Mouse (Mus musculus): ENCODE results near the gene Usf3. TPM values are rescaled to one million over a fixed set of nuclear protein-coding genes. Genes with fewer than 3 reads are reported as not detected.

Usf3 gene
- 4.2 TPM for polyA plus RNA-seq (2017; shearing (Covaris generic))

DNA sequence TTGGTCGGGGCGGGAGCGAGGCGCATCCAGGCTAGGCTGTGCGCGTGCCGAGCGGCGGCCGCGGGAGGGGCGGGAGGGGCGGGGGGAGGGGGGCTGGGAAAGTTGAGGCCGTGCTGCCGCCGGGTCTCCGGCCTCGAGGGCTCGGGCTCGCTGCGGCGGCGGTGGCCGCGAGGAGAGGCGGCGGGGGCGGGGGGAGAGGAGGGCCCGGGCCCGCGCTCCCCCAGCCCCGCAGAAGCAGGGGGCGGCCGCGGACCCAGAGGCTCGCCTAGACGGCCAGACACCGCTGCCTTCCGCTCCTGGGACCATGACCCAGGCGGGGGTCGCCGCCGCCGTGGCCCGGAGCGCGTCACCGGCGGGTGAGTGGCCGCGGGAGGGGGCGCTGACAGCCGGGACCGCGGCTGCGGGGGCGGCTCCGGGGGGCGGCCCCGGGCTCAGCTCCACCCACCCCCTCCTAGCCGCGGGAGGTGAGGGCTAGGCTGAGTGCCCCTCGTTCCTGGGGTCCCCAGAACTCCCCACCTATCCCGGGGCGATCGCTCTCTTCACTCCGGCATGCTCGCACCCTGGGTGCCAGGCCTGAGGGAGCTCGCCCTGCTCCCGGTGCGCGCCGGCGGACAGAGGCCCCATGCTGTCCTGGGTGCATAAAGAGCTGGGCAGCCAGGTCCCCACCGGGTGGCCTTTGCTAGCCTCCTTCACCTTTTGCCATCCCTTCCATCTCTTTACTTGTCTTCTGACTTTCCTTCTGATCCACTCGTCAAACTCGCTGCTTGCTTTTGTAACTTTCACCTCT is at the start of gene Usf3:
TSS of gene Usf3 (plus strand) at position 92 of the 787 bp plus-strand sequence.

DNA sequence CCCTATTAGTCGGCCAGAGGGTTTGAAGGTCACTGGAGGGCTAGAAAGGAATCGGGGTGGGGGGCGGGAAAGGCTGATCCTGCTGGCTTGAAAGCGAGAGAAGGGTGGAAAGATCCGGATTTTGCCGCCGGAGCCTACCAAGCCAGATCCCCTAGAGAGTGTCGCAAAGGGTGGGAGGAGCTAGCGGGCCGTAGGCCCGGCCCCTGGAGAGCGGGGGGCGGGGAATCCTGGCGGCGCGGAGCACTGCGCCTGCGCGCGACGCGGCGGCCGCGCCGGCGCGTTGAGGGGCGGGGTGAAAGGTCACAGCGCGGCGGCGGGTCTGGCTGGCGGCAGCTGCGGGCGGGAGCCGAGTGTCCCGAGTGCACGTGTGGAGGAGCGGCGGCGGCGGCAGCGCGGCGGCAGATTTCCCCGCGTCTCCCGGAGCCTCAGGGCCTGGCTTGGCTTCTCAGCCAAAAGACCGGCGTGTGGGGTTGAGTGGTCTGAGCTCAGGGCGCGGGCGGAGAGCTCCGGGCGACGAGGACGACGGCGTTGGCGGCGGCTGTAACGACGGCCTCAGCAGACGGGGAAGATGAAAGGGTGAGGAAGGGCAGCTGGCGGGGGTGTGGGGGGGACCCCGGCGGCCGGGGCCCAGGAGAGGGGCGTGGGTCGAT is 33.4 kb upstream of the Usf3 start, which contains the start of the genes Atp6v1a and Naa50:
TSS of gene Atp6v1a (minus strand) at position 170 of the 650 bp plus-strand sequence.
TSS of gene Naa50 (plus strand) at position 295 of the 650 bp plus-strand sequence.

Other genes with a start within 250 kb of the Usf3 start
- gene Qtrt2, start 246.4 kb upstream of the Usf3 start, polyA plus RNA-seq (2017; shearing (Covaris generic)), result 24.8 TPM
- 5.0 TPM for gene Zdhhc23, start 193.5 kb upstream of the Usf3 start, polyA plus RNA-seq (2017; shearing (Covaris generic))
- 3.2 TPM for gene Gramd1c, start 109.9 kb upstream of the Usf3 start, polyA plus RNA-seq (2017; shearing (Covaris generic))
- gene Atp6v1a, start 33.5 kb upstream of the Usf3 start, polyA plus RNA-seq (2017; shearing (Covaris generic)), result 24.8 TPM
- 74.9 TPM for gene Naa50, start 33.4 kb upstream of the Usf3 start, polyA plus RNA-seq (2017; shearing (Covaris generic))
- gene Sidt1, start 159.9 kb downstream of the Usf3 start, polyA plus RNA-seq (2017; shearing (Covaris generic)), result 446 TPM
- 78.7 TPM for gene Spice1, start 173.9 kb downstream of the Usf3 start, polyA plus RNA-seq (2017; shearing (Covaris generic))
- gene Cfap44, start 221.6 kb downstream of the Usf3 start, polyA plus RNA-seq (2017; shearing (Covaris generic)), result not detected